Mouse (Mus musculus) common myeloid progenitor, adult 5-6 weeks (primary cell): ENCODE results near the gene Capn9. TPM values are rescaled to one million over a fixed set of nuclear protein-coding genes. Genes with fewer than 3 reads are reported as not detected.

Experiments
- total RNA-seq: library from RNA; stranded (forward); fragments of 200-1000, 187-1606 nt; gene quantifications from 2 replicates; pipeline ENCODE4 v1.2.3, GENCODE M21; 2017

Capn9 gene
- total RNA-seq, 1 experiment from 2014 or later = not detected

Other genes starting within 250 kb of the Capn9 start
- not detected in 2 replicates for gene Pgbd5, start 136.5 kb upstream of the Capn9 start, total RNA-seq
- gene Cog2, start 55.3 kb upstream of the Capn9 start, total RNA-seq = 14.6 and 24.1 TPM in 2 replicates
- gene Agt, start 6.4 kb upstream of the Capn9 start, total RNA-seq = 0.27 TPM in 1 of 2 replicates, not detected in the other
- 3.3 and 5.4 TPM in 2 replicates for gene 2310022B05Rik, start 87.3 kb downstream of the Capn9 start, total RNA-seq
- gene Ttc13, start 145.9 kb downstream of the Capn9 start, total RNA-seq = 43.7 and 50.6 TPM in 2 replicates
- gene Arv1, start 146.0 kb downstream of the Capn9 start, total RNA-seq = 3.3 and 5.5 TPM in 2 replicates
- gene Fam89a, start 175.7 kb downstream of the Capn9 start, total RNA-seq = not detected in 2 replicates
- not detected in 2 replicates for gene Trim67, start 217.0 kb downstream of the Capn9 start, total RNA-seq